Mouse (Mus musculus) embryonic fibroblast, embryonic 13.5 days (primary cell): ENCODE measurements around the gene Sycp3. TPM values are rescaled to one million over a fixed set of nuclear protein-coding genes. Genes with fewer than 3 reads are reported as not detected.
"Not testable (repeated sequence)": the region's sequence is repeated elsewhere in the genome, so short reads cannot be mapped to it uniquely, and the experiment has no call there.

Experiments used
- H3K27ac ChIP-seq: 2 replicates; pipeline ENCODE4 v1.5.1; 2012; ENCODE audit warnings: low read length, control low read depth, inconsistent platforms; ENCODE audit not compliant: insufficient read depth
- H3K4me1 ChIP-seq: 2 replicates; pipeline ENCODE4 v1.6.1; 2011; ENCODE audit warnings: low read length; ENCODE audit not compliant: control insufficient read depth, insufficient read depth
- H3K4me3 ChIP-seq: 2 replicates; pipeline ENCODE4 v1.5.1; 2011; ENCODE audit warnings: mild to moderate bottlenecking, control low read depth, low read length; ENCODE audit not compliant: insufficient read depth
- CTCF ChIP-seq: IDR thresholded peaks from 2 replicates; pipeline ENCODE4 v1.5.1; 2011; ENCODE audit warnings: mild to moderate bottlenecking, control low read depth, low read length, moderate library complexity, borderline replicate concordance; ENCODE audit not compliant: insufficient read depth
- POLR2A ChIP-seq: IDR thresholded peaks from 2 replicates; pipeline ENCODE4 v1.6.1; 2011; ENCODE audit warnings: low read depth, mild to moderate bottlenecking, control low read depth, low read length, moderate library complexity
- polyA plus RNA-seq: library from polyadenylated mRNA; stranded (reverse); fragments of >200 nt; gene quantifications from 2 replicates; pipeline ENCODE4 v1.2.4, GENCODE M21; 2011; ENCODE audit warnings: low read depth; ENCODE audit not compliant: missing spikeins, insufficient read length

Sycp3 gene
- polyA plus RNA-seq, 1 experiment, result not detected

DNA sequence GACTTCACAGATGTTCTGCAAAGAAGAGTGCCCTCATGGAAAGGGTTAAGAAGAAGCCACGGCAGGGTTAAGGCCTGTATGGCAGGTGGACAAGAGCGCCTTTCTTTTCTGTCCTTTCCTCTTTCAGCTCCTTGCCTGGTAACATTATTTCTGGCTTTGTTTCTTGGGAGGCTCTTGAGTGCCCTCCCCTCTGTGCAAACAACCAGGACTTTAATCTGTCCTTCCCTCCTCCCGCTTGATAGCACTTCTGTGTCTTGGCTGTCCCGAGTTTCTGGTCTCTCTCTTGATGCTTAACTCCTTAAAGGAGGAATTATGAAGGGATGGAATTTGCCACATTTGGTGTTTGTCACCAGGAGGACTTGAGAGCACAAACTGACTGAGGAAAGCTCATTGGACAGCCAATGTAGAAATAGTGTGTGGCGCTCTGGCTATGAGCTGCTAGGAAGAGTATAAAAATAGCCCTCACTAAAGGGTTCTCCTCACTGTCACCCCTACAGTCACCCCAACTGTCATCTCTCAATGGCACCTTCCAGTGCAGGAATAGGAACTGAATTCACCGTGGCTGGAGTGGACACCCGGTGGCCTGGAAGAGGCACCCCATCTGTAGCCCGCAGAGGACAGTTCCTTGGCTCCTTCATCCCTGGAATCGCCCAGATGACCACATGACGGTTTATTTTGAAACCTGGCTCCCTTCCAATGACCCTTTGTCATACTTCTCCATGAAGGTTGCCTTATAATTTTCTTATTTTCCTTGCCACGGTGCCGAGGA lies 51.3 kb downstream of the Sycp3 start:
- Histone ChIP-seq H3K4me3 (no peak overlapping the region), H3K4me1 (no peaks in the 10 kb centered on the region; the same call in 1 of the 2 replicates), H3K27ac (no peak overlapping the region)
- TF ChIP-seq CTCF, result no peak
- TF ChIP-seq POLR2A, result no peak

- H3K4me1 ChIP-seq, result no peaks in the 10 kb centered on the region; the same call in 1 of the 2 replicates
- H3K4me3 ChIP-seq, result no peak overlapping the region
- no peak overlapping the region for H3K27ac ChIP-seq
- TF ChIP-seq CTCF (no peak), POLR2A (no peak)
Measured at GRCm38 (mm10) chr10:88511355-88511754, 52.0 kb downstream of the Sycp3 start.

GRCm38 (mm10) chr10:88513574-88514135 lies 54.3 kb downstream of the Sycp3 start:
- no peaks in the 10 kb centered on the region; the same call in 1 of the 2 replicates for H3K4me1 ChIP-seq
- H3K4me3 ChIP-seq, result no peak overlapping the region
- TF ChIP-seq CTCF, result no peak
- TF ChIP-seq POLR2A, result no peak
- H3K27ac ChIP-seq, result no peak overlapping the region

DNA sequence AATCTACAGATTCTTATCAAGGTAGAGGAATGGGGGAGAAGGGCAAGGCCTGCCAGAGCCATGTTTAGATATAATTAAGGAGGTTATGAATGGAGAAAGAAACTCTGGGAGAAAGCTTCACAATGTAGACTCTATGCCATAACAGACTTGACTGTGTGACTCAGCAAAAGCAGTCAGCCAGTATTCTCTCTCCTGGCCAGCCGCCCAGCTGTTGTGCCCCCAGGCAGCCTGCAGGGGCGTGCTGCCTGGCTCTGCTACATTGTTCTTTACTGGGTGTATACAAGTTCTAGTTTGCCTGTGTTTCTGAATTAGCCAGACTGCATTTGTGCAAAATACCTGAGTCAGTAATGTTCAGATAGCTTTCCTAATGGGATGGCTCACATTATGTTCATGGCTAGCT lies 55.1 kb downstream of the Sycp3 start:
- no peak for TF ChIP-seq POLR2A
- no peak for TF ChIP-seq CTCF
- no peak overlapping the region for H3K27ac ChIP-seq
- no peak overlapping the region for H3K4me3 ChIP-seq
- H3K4me1 ChIP-seq, result no peaks in the 10 kb centered on the region; the same call in 1 of the 2 replicates

GRCm38 (mm10) chr10:88515049-88515448 lies 55.7 kb downstream of the Sycp3 start:
- not testable (repeated sequence) for H3K27ac ChIP-seq, H3K4me3 ChIP-seq, H3K4me1 ChIP-seq

DNA sequence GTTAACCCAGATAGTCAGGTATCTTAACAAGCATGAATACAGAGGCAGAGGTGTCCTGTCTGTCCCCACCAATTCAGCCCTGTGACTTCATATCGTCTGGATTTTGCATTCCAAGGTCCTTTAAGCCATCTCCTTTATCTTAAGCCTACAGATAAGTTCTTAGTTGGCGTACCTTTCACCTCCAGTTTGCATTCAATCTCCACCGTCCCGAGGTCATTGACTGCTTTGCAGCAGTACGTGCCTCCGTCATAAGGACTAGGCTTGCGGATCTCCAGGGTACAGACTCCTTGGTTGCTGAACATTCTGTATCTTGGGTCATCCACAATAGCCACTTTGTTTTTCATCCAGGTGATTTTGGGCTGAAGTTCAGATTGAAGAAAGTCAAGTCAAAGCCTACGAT lies 63.4 kb downstream of the Sycp3 start:
- Histone ChIP-seq H3K4me3 (no peak overlapping the region), H3K4me1 (no peaks in the 10 kb centered on the region), H3K27ac (no peak overlapping the region)
- TF ChIP-seq CTCF (no peak), POLR2A (no peak)

Other genes starting within 250 kb of the Sycp3 start
- 18.5 and 20.6 TPM in 2 replicates for gene Dram1, start 80.5 kb upstream of the Sycp3 start, polyA plus RNA-seq
- 28.7 and 41.1 TPM in 2 replicates for gene Gnptab, start 80.4 kb upstream of the Sycp3 start, polyA plus RNA-seq
- 46.3 and 92.9 TPM in 2 replicates for gene Chpt1, start 44.5 kb downstream of the Sycp3 start, polyA plus RNA-seq
- gene Mybpc1, start 145.6 kb downstream of the Sycp3 start, polyA plus RNA-seq, result not detected in 2 replicates
- gene Spic, start 225.4 kb downstream of the Sycp3 start, polyA plus RNA-seq, result not detected in 2 replicates